Mouse (Mus musculus) myocyte (in vitro differentiated cells): ENCODE measurements around the gene Sergef. TPM values are rescaled to one million over a fixed set of nuclear protein-coding genes. Genes with fewer than 3 reads are reported as not detected.
A peak's percentile ranks its signal among the peaks of the same experiment; 100 is the strongest.

Source experiments
- H3K27me3 ChIP-seq: one replicate; pipeline ENCODE4 v1.6.1; 2011; ENCODE audit not compliant: control insufficient read depth, insufficient read depth, insufficient read length
- H3K36me3 ChIP-seq: one replicate; pipeline ENCODE4 v1.6.1; 2011; ENCODE audit not compliant: control insufficient read depth, insufficient read depth
- H3K4me2 ChIP-seq: one replicate; pipeline ENCODE4 v1.6.1; 2011; ENCODE audit warnings: low read depth, control low read depth
- H3K4me3 ChIP-seq: one replicate; pipeline ENCODE4 v1.5.1; 2011; ENCODE audit warnings: mild to moderate bottlenecking, control low read depth, moderate library complexity
- H3K79me2 ChIP-seq: one replicate; pipeline ENCODE4 v1.6.1; 2011; ENCODE audit not compliant: control insufficient read depth, insufficient read depth
- H3ac ChIP-seq: one replicate; pipeline ENCODE4 v1.6.1; 2011; ENCODE audit not compliant: control insufficient read depth, insufficient read length
- CEBPB ChIP-seq: IDR thresholded peaks from 2 replicates; pipeline ENCODE4 v1.6.1; 2011; ENCODE audit warnings: mild to moderate bottlenecking, moderate library complexity; ENCODE audit not compliant: poor library complexity, insufficient read depth, severe bottlenecking
- E2F4 ChIP-seq: IDR thresholded peaks from one replicate; pipeline ENCODE4 v1.6.1; 2011; ENCODE audit warnings: mild to moderate bottlenecking, control low read depth, moderate library complexity; ENCODE audit not compliant: insufficient read depth
- MAX ChIP-seq: IDR thresholded peaks from one replicate; pipeline ENCODE4 v1.6.1; 2011; ENCODE audit warnings: low read depth, mild to moderate bottlenecking, control low read depth
- MYOD1 ChIP-seq, 3 experiments: IDR thresholded peaks; one replicate each; pipeline ENCODE4 v1.6.1; 2011; ENCODE audit warnings: control low read depth in 2 of 3, low read depth in 2 of 3, mild to moderate bottlenecking in 2 of 3, moderate library complexity in 1 of 3; ENCODE audit not compliant: insufficient read length in 2 of 3, control insufficient read depth in 1 of 3
- MYOG ChIP-seq, 3 experiments: IDR thresholded peaks; one replicate each; pipeline ENCODE4 v1.6.1; 2011; ENCODE audit warnings: control low read depth in 2 of 3, low read depth in 2 of 3, mild to moderate bottlenecking in 2 of 3; ENCODE audit not compliant: insufficient read length in 2 of 3, control insufficient read depth in 1 of 3, insufficient read depth in 1 of 3
- POLR2A ChIP-seq: IDR thresholded peaks from one replicate; pipeline ENCODE4 v1.6.1; 2011; ENCODE audit warnings: low read depth, mild to moderate bottlenecking, control low read depth, moderate library complexity; ENCODE audit not compliant: insufficient read length
- POLR2AphosphoS2 ChIP-seq: IDR thresholded peaks from one replicate; pipeline ENCODE4 v1.6.1; 2011; ENCODE audit warnings: low read depth, control low read depth; ENCODE audit not compliant: insufficient read length
- REST ChIP-seq: IDR thresholded peaks from one replicate; pipeline ENCODE4 v1.6.1; 2011; ENCODE audit warnings: mild to moderate bottlenecking, control low read depth, moderate library complexity; ENCODE audit not compliant: insufficient read depth, insufficient read length
- SRF ChIP-seq: IDR thresholded peaks from one replicate; pipeline ENCODE4 v1.6.1; 2011; ENCODE audit warnings: low read depth; ENCODE audit not compliant: control insufficient read depth, insufficient read length
- TCF12 ChIP-seq: IDR thresholded peaks from one replicate; pipeline ENCODE4 v1.6.1; 2011; ENCODE audit warnings: mild to moderate bottlenecking, control low read depth; ENCODE audit not compliant: poor library complexity, insufficient read depth, severe bottlenecking
- TCF3 ChIP-seq: IDR thresholded peaks from one replicate; pipeline ENCODE4 v1.6.1; 2011; ENCODE audit warnings: low read depth, control low read depth; ENCODE audit not compliant: insufficient read length
- USF1 ChIP-seq: IDR thresholded peaks from one replicate; pipeline ENCODE4 v1.6.1; 2011; ENCODE audit warnings: low read depth, mild to moderate bottlenecking, control low read depth, moderate library complexity
- polyA plus RNA-seq: library from polyadenylated mRNA; unstranded; fragments of >200 nt; fragmentation: generic; extraction: Trizol; gene quantifications from one replicate; pipeline ENCODE4 v1.2.1, GENCODE M21; 2012; ENCODE audit warnings: missing spikeins

Gene Sergef
- polyA plus RNA-seq, 1 experiment: 13.9 TPM

DNA sequence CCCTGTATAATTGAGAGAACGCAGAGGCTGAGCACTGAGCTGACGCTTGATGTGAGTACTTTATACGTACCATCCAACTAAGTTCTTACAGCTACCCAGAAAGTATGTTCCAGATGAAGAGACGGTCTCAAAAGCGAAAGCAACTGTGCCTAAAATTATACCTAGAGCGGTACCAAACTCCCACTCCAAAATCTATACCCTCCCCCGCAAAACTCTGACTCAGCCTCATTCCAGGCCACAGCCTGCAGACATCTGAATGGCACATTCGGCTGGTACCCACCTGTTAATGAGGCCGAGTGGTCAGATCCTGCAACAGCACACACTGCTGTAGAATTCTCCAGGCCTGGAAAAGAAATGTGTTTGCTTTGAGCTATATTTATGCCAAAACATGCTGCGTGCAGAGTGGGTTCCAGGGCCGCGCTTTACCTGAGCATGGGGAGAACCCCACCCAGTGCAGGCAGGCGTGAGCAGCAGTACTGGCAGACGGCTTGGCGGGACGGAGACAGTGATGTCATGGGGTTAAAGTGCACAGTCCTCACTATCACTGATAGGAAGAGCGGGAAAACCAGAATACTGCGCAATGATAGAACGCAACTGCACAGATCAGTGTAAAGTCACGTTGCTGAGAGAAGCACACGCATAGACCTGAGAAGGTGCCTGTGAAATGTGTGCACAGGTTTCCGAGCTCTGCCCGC is 21.0 kb downstream of the Sergef start:
- Histone ChIP-seq H3K4me2 (peak overlapping the region; percentile 4), H3K4me3 (no peak overlapping the region), H3ac (no peak overlapping the region), H3K36me3 (no peaks in the 10 kb centered on the region), H3K27me3 (no peaks in the 10 kb centered on the region), H3K79me2 (no peaks in the 10 kb centered on the region)
- TF ChIP-seq POLR2A (no peak), MYOG (IDR thresholded peaks at IDR 0.05; ENCODE audit: control insufficient read depth in 1 of 3, insufficient read depth in 1 of 3, insufficient read length in 2 of 3, low read depth in 2 of 3) (peak in 1 of 3 experiments; percentile 56), CEBPB (no peak), E2F4 (no peak), USF1 (no peak), MYOD1 (IDR thresholded peaks at IDR 0.05; ENCODE audit: control insufficient read depth in 1 of 3, insufficient read length in 2 of 3, low read depth in 2 of 3) (peak in 2 of 3 experiments; percentile 70 to 92), TCF3 (peak; percentile 13), TCF12 (no peak), SRF (no peak), MAX (no peak), POLR2AphosphoS2 (no peak), REST (no peak)

GRCm38 (mm10) chr7:46616429-46617005 is 23.1 kb downstream of the Sergef start:
- H3ac ChIP-seq: no peak overlapping the region

GRCm38 (mm10) chr7:46615256-46615977 is 24.2 kb downstream of the Sergef start:
- Histone ChIP-seq H3ac (no peak overlapping the region), H3K4me2 (no peak overlapping the region), H3K79me2 (no peaks in the 10 kb centered on the region), H3K27me3 (no peaks in the 10 kb centered on the region), H3K36me3 (no peaks in the 10 kb centered on the region), H3K4me3 (no peak overlapping the region)
- TF ChIP-seq TCF3: no peak
- peak in 1 of 3 experiments; percentile 39 for TF ChIP-seq MYOD1 (IDR thresholded peaks at IDR 0.05; ENCODE audit: control insufficient read depth in 1 of 3, insufficient read length in 2 of 3, low read depth in 2 of 3)
- TF ChIP-seq E2F4: no peak
- TF ChIP-seq TCF12: no peak
- no peak for TF ChIP-seq USF1
- TF ChIP-seq SRF: no peak
- TF ChIP-seq MYOG (IDR thresholded peaks at IDR 0.05; ENCODE audit: control insufficient read depth in 1 of 3, insufficient read depth in 1 of 3, insufficient read length in 2 of 3, low read depth in 2 of 3): peak in 1 of 3 experiments; percentile 63
- TF ChIP-seq CEBPB: 0 out of 2 replicates have a peak, but pooled peaks have one; percentile 34
- TF ChIP-seq POLR2A: no peak
- no peak for TF ChIP-seq REST

More at GRCm38 (mm10) chr7:46616429-46617005, 23.1 kb downstream of the Sergef start:
- Histone ChIP-seq H3K4me2 (no peak overlapping the region), H3K4me3 (no peak overlapping the region), H3K27me3 (no peaks in the 10 kb centered on the region), H3K79me2 (no peaks in the 10 kb centered on the region), H3K36me3 (no peaks in the 10 kb centered on the region)
- TF ChIP-seq E2F4: no peak

DNA sequence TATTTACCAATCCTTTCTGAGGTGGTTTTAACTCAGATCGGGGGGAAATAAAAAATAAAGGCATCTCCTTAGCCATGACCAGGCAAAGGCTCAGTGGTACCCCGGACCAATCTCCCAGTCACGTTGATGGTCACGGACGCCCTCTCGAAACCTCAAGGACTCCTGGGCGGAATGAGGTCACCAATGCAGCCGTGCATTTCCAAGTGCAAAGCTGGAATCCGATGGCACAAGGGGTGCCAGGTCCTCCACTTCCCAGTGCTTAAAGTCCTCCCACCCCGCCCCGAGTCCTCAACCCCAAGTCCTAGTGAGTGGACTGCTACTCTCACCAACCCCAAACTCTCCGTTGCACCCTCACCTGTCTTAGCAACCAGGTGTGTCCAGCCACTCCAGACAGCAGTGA is 25.3 kb downstream of the Sergef start:
- no peak overlapping the region for H3ac ChIP-seq
- no peak overlapping the region for H3K4me3 ChIP-seq
- H3K79me2 ChIP-seq: no peaks in the 10 kb centered on the region
- H3K36me3 ChIP-seq: no peaks in the 10 kb centered on the region
- H3K27me3 ChIP-seq: no peaks in the 10 kb centered on the region
- TF ChIP-seq MYOD1 (IDR thresholded peaks at IDR 0.05; ENCODE audit: control insufficient read depth in 1 of 3, insufficient read length in 2 of 3, low read depth in 2 of 3) (peak in 1 of 3 experiments; percentile 6), POLR2A (no peak)
- H3K4me2 ChIP-seq: no peak overlapping the region

GRCm38 (mm10) chr7:46613091-46613490 is 26.5 kb downstream of the Sergef start:
- Histone ChIP-seq H3K36me3 (no peaks in the 10 kb centered on the region), H3ac (no peak overlapping the region), H3K79me2 (no peaks in the 10 kb centered on the region), H3K4me3 (no peak overlapping the region), H3K27me3 (no peaks in the 10 kb centered on the region), H3K4me2 (no peak overlapping the region)
- TF ChIP-seq SRF (no peak), MYOG (IDR thresholded peaks at IDR 0.05; ENCODE audit: control insufficient read depth in 1 of 3, insufficient read depth in 1 of 3, insufficient read length in 2 of 3, low read depth in 2 of 3) (peak; percentile 16 to 67 (median 27)), TCF12 (no peak), TCF3 (no peak), POLR2AphosphoS2 (no peak), MYOD1 (IDR thresholded peaks at IDR 0.05; ENCODE audit: control insufficient read depth in 1 of 3, insufficient read length in 2 of 3, low read depth in 2 of 3) (peak in 2 of 3 experiments; percentile 56 to 82), E2F4 (no peak), REST (no peak)
